Mouse (Mus musculus) liver, embryonic 12.5 days (tissue): ENCODE measurements at regions not wholly inside any gene's neighbourhood (a gene's known extent, or its start where the extent isn't known, plus 50 kb on each side); places are given as distances from the start of the nearest gene placed in this dataset.

Source experiments
- ATAC-seq: fragments of 200-750 bp; cut with Nextera tagmentation; 2 replicates; pipeline ENCODE4 v1.8.0; 2017; ENCODE audit warnings: moderate number of reproducible peaks, mild to moderate bottlenecking, moderate library complexity
- H3K27ac ChIP-seq: fragments of 300-500 bp; sonication (generic); 2 replicates; pipeline ENCODE4 v1.5.1; 2016; ENCODE audit warnings: mild to moderate bottlenecking
- H3K27me3 ChIP-seq: fragments of 300-500 bp; sonication (generic); replicated peaks from 2 replicates; pipeline ENCODE4 v1.6.1; 2016; ENCODE audit warnings: mild to moderate bottlenecking, moderate library complexity
- H3K36me3 ChIP-seq: fragments of 300-500 bp; sonication (generic); 2 replicates; pipeline ENCODE4 v1.6.1; 2016; ENCODE audit warnings: mild to moderate bottlenecking, moderate library complexity
- H3K4me1 ChIP-seq: fragments of 300-500 bp; sonication (generic); 2 replicates; pipeline ENCODE4 v1.6.1; 2016
- H3K4me2 ChIP-seq: fragments of 300-500 bp; sonication (generic); 2 replicates; pipeline ENCODE4 v1.6.1; 2016; ENCODE audit warnings: mild to moderate bottlenecking, moderate library complexity
- H3K4me3 ChIP-seq: fragments of 300-500 bp; sonication (generic); 2 replicates; pipeline ENCODE4 v1.5.1; 2016; ENCODE audit warnings: mild to moderate bottlenecking, moderate library complexity
- H3K9ac ChIP-seq: fragments of 300-500 bp; sonication (generic); 2 replicates; pipeline ENCODE4 v1.6.1; 2016; ENCODE audit warnings: mild to moderate bottlenecking, moderate library complexity
- H3K9me3 ChIP-seq: fragments of 300-500 bp; sonication (generic); replicated peaks from 2 replicates; pipeline ENCODE4 v1.6.1; 2016; ENCODE audit warnings: mild to moderate bottlenecking, moderate library complexity
- WGBS: fragments of 180-500 bp; shearing (Covaris S2); methylation state at CpG from one replicate; pipeline ENCODE4 v1.1.7; 2016; ENCODE audit not compliant: insufficient replicate concordance; 5-methylcytosine and 5-hydroxymethylcytosine counted together

DNA sequence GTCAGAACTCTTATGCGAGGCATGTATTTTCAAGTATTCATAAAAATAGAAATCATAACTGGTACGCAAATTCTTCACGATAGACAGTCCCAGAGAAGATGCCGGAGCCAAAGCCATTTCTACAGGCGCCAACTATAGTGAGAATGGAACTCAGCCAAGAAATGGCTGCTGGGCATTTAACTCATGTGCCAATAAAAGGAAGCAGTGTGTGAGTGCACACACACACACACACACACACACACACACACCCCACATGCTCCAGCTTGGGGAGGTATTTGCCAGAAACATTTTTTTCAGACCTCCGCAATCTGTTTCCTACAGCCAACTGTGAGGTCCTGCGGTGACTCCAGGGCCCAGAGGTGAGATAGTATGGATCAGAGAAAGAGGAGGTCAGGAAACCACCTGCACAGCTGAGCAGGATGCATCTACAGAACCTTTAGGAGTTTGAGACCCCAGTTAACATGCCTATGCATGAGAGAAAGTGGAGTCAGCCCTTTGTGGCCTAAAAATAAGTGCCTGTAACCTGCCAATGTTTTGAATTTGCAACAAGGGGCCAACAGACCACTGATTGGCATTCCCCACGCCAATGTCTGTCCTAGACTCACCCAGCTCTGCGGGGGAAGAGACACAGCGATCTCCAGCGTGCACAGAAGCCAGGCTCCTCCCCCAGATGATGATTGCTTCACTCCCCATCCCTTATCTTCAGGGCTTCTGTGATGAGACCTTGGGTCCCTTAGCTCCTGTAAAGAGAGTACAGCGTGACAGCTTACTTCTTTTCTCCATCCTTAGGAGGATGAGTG is 262.1 kb upstream of the Sp8 start:
- no peaks in the 10 kb centered on the region for H3K27me3 ChIP-seq
- WGBS = 64% methylated on average over 12 of the region's 12 CpGs

DNA sequence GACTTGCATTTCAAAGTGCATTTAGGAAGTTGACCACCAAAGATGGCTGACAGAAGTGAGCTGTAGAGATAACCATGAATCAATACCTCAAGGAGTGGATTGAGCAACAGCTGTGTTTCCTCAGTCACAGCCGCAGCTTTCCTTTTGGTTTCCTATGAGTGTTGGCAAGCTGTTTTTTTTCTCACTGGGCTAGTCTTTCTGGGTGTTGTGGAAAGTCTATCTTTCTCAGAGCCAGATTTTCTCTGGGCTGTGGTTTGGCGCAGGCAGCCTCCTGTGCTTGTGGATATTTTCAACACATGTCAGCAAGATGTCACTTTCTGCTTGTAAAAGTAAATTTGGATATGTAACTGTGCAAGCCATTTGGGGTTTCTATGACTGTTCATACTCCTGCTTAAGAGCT is 268.6 kb upstream of the Sp4 start:
- H3K4me1 ChIP-seq = no peaks in the 10 kb centered on the region
- no peaks in the 10 kb centered on the region for H3K36me3 ChIP-seq
- H3K27me3 ChIP-seq = no peaks in the 10 kb centered on the region
- H3K9me3 ChIP-seq = no peaks in the 10 kb centered on the region
- no peak overlapping the region for H3K4me2 ChIP-seq
- H3K9ac ChIP-seq = no peak overlapping the region
- no peak for ATAC-seq
- 8% methylated on average over 2 of the region's 2 CpGs for WGBS
- no peak overlapping the region for H3K27ac ChIP-seq
- H3K4me3 ChIP-seq = no peak overlapping the region

More for the DNA sequence above, 262.1 kb upstream of the Sp8 start:
- ATAC-seq = no peak
- no peak overlapping the region for H3K27ac ChIP-seq
- H3K36me3 ChIP-seq = no peaks in the 10 kb centered on the region
- H3K4me3 ChIP-seq = no peak overlapping the region
- no peaks in the 10 kb centered on the region for H3K4me1 ChIP-seq
- no peak overlapping the region for H3K4me2 ChIP-seq
- no peak overlapping the region for H3K9ac ChIP-seq
- H3K9me3 ChIP-seq = no peaks in the 10 kb centered on the region

- Histone ChIP-seq H3K9me3 (no peaks in the 10 kb centered on the region), H3K27me3 (peaks cover 5% of the 10 kb centered on the region; the same call in 1 of the 2 replicates), H3K9ac (no peak overlapping the region), H3K4me1 (no peaks in the 10 kb centered on the region), H3K4me2 (no peak overlapping the region), H3K27ac (no peak overlapping the region), H3K36me3 (no peaks in the 10 kb centered on the region), H3K4me3 (no peak overlapping the region)
- no peak for ATAC-seq
Observed at GRCm38 (mm10) chr12:118566681-118567080, 265.4 kb upstream of the Sp4 start.

GRCm38 (mm10) chr12:118564394-118565112 is 263.3 kb upstream of the Sp4 start:
- Histone ChIP-seq H3K36me3 (no peaks in the 10 kb centered on the region), H3K9me3 (no peaks in the 10 kb centered on the region), H3K27ac (no peak overlapping the region), H3K9ac (no peak overlapping the region), H3K4me2 (no peak overlapping the region), H3K4me1 (no peaks in the 10 kb centered on the region), H3K27me3 (peaks cover 5% of the 10 kb centered on the region; the same call in 1 of the 2 replicates), H3K4me3 (no peak overlapping the region)
- no peak for ATAC-seq
- 30% methylated on average over 9 of the region's 9 CpGs for WGBS

DNA sequence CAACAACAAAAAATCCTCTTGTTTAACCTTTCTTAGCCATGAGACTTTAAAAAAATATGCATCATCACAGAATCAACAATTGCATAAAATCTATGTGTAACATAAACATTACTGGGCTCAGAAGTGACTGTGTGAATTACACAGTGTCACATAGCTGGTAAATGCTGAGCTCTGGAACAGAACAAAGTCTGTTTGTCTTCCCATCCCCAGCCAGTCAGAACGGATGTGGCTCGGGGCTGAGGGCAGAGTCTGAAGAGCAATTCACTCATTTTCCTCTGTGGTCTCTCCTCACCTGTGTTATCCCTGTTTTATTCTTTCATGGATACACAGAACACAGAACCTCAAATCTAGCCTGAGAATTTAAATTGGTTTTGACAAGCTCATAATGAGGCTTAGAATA is 261.0 kb upstream of the Sp4 start:
- Histone ChIP-seq H3K27ac (no peak overlapping the region), H3K4me2 (no peak overlapping the region), H3K4me1 (no peaks in the 10 kb centered on the region), H3K9ac (no peak overlapping the region), H3K27me3 (peaks cover 5% of the 10 kb centered on the region; the same call in 1 of the 2 replicates), H3K36me3 (no peaks in the 10 kb centered on the region), H3K4me3 (no peak overlapping the region), H3K9me3 (no peaks in the 10 kb centered on the region)
- peak; percentile 81 for ATAC-seq
- 47% methylated on average over 2 of the region's 2 CpGs for WGBS

DNA sequence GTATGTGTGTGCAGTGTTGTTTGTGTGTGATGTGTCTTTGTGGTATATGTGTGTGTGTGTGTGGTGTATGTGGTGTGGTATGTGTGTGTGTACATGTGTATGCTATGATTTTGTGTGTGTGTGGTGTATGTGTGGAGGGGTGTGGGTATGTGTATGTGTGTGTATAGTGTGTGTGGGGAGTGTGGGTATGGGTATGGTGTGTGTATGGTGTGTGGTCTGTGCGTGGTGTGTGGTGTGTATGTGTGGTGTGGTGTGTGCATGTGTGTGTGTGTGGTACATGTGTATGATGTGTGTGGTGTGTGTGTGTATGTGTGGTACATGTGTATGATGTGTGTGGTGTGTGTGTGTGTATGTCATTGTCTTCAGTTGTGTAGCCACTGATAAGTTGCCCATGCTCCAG is 247.8 kb upstream of the Sp4 start:
- ATAC-seq = no peak
- H3K4me1 ChIP-seq = no peaks in the 10 kb centered on the region
- no peak overlapping the region for H3K9ac ChIP-seq
- H3K27ac ChIP-seq = no peak overlapping the region
- H3K4me2 ChIP-seq = no peak overlapping the region
- H3K4me3 ChIP-seq = no peak overlapping the region
- no peaks in the 10 kb centered on the region for H3K27me3 ChIP-seq
- 57% methylated on average over 1 of the region's 1 CpGs for WGBS
- H3K9me3 ChIP-seq = no peaks in the 10 kb centered on the region
- no peaks in the 10 kb centered on the region for H3K36me3 ChIP-seq

- no peak for ATAC-seq
- H3K9ac ChIP-seq = no peak overlapping the region
- WGBS = 36% methylated on average over 6 of the region's 6 CpGs
Observed at GRCm38 (mm10) chr12:118540336-118540735, 239.1 kb upstream of the Sp4 start.

GRCm38 (mm10) chr12:118530514-118530913 is 229.3 kb upstream of the Sp4 start:
- Histone ChIP-seq H3K4me3 (no peak overlapping the region), H3K4me1 (no peaks in the 10 kb centered on the region), H3K27ac (no peak overlapping the region), H3K9ac (no peak overlapping the region), H3K9me3 (no peaks in the 10 kb centered on the region), H3K4me2 (no peak overlapping the region), H3K36me3 (no peaks in the 10 kb centered on the region), H3K27me3 (peaks cover 46% of the 10 kb centered on the region)
- ATAC-seq = no peak
- 2% methylated on average over 10 of the region's 10 CpGs for WGBS

More at GRCm38 (mm10) chr12:118540336-118540735, 239.1 kb upstream of the Sp4 start:
- Histone ChIP-seq H3K9me3 (no peaks in the 10 kb centered on the region), H3K4me1 (no peaks in the 10 kb centered on the region), H3K27ac (no peak overlapping the region), H3K27me3 (no peaks in the 10 kb centered on the region), H3K36me3 (no peaks in the 10 kb centered on the region), H3K4me3 (no peak overlapping the region), H3K4me2 (no peak overlapping the region)

DNA sequence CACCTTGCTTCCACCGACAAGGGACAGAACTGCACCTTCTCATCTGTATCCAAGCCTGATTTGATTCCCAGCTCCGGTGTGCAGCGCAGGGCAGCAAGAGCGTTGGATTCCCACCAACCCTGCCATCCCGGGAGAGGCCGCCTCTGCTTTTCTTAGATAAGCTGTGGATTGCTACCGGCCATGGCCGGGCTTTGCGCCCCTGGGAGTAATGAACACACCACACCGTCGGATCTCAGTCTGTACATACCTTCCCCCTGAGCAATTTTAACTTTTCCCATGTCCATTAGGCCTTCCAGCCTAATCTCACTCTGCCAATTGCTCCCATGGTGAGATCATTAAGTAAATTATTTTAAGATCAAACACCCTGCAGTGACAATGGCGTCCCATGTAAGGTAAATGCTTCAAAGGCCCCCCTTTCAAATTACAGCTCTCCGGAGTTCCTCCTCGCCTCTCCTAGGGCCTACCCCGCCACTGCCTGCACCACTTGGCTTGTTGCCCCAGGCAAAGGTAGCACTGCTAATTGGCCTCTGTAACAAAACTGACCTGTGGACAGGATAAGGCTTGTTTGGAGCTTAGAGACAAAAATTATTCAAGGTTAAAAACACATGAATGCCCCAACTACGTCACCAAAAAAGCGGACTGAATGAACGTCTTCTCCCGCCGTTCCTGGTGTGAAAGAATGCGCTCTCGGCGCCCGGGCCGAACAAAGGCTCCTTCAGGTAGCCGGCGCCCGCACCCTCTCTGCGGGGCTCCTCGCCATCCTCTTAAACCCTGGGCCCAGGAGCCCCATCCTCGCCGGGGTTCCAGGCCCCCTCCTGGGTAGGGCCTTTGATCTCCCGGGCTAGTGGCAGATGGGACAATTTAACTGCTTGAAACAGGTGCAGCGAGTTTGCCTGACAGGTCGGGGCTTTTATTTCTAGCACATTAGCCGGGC is 228.5 kb upstream of the Sp4 start:
- Histone ChIP-seq H3K27ac (no peak overlapping the region), H3K36me3 (no peaks in the 10 kb centered on the region), H3K4me1 (no peaks in the 10 kb centered on the region), H3K9me3 (no peaks in the 10 kb centered on the region), H3K27me3 (peaks cover 46% of the 10 kb centered on the region), H3K4me3 (no peak overlapping the region), H3K9ac (no peak overlapping the region), H3K4me2 (peak overlapping the region; percentile 29; the same call in 1 of the 2 replicates)
- 6% methylated on average over 36 of the region's 36 CpGs for WGBS
- no peak for ATAC-seq

GRCm38 (mm10) chr12:118521770-118522169 is 220.5 kb upstream of the Sp4 start:
- Histone ChIP-seq H3K4me1 (no peaks in the 10 kb centered on the region), H3K27me3 (0 out of 2 replicates have a peak, but pooled peaks cover under 1% of the 10 kb centered on the region), H3K36me3 (no peaks in the 10 kb centered on the region), H3K9me3 (no peaks in the 10 kb centered on the region), H3K27ac (no peak overlapping the region), H3K9ac (no peak overlapping the region), H3K4me3 (no peak overlapping the region), H3K4me2 (no peak overlapping the region)
- no peak for ATAC-seq
- WGBS = 64% methylated on average over 2 of the region's 2 CpGs

- H3K9ac ChIP-seq = no peak overlapping the region
- H3K36me3 ChIP-seq = no peaks in the 10 kb centered on the region
- ATAC-seq = no peak
- H3K4me1 ChIP-seq = no peaks in the 10 kb centered on the region
- H3K9me3 ChIP-seq = no peaks in the 10 kb centered on the region
- H3K27ac ChIP-seq = no peak overlapping the region
- H3K4me3 ChIP-seq = no peak overlapping the region
- no peak overlapping the region for H3K4me2 ChIP-seq
- H3K27me3 ChIP-seq = no peaks in the 10 kb centered on the region
- 73% methylated on average over 1 of the region's 1 CpGs for WGBS
Observed at GRCm38 (mm10) chr12:118521329-118521728, 220.1 kb upstream of the Sp4 start.
